Mouse (Mus musculus) forebrain, embryonic 14.5 days (tissue): ENCODE measurements around the gene Rnase12. TPM values are rescaled to one million over a fixed set of nuclear protein-coding genes. Genes with fewer than 3 reads are reported as not detected.
A peak's percentile ranks its signal among the peaks of the same experiment; 100 is the strongest.
"Not testable (repeated sequence)": the region's sequence is repeated elsewhere in the genome, so short reads cannot be mapped to it uniquely, and the experiment has no call there.

ENCODE experiments used
- ATAC-seq: fragments of 200-750 bp; cut with Nextera tagmentation; 2 replicates; pipeline ENCODE4 v1.8.0; 2017; ENCODE audit warnings: mild to moderate bottlenecking, moderate library complexity
- DNase-seq: peaks from one replicate; pipeline ENCODE4 v3.0.0-alpha.2; 2015; ENCODE audit warnings: low spot score
- H3K27ac ChIP-seq: fragments of 300-500 bp; sonication (generic); 2 replicates; pipeline ENCODE4 v1.5.1; 2014; ENCODE audit warnings: low read depth, mild to moderate bottlenecking, control low read depth, low read length, moderate library complexity
- H3K27me3 ChIP-seq: fragments of 300-500 bp; sonication (generic); replicated peaks from 2 replicates; pipeline ENCODE4 v1.6.1; 2014; ENCODE audit warnings: low read length, control low read depth, mixed read lengths; ENCODE audit not compliant: control insufficient read depth, insufficient read depth
- H3K36me3 ChIP-seq: fragments of 300-500 bp; sonication (generic); 2 replicates; pipeline ENCODE4 v1.6.1; 2014; ENCODE audit warnings: low read length, control low read depth; ENCODE audit not compliant: control insufficient read depth, insufficient read depth
- H3K4me1 ChIP-seq: fragments of 300-500 bp; sonication (generic); 2 replicates; pipeline ENCODE4 v1.6.1; 2014; ENCODE audit warnings: antibody characterized with exemption, low read length, control low read depth; ENCODE audit not compliant: control insufficient read depth, insufficient read depth
- H3K4me2 ChIP-seq: fragments of 300-500 bp; sonication (generic); 2 replicates; pipeline ENCODE4 v1.6.1; 2014; ENCODE audit warnings: mild to moderate bottlenecking, control low read depth, low read length
- H3K4me3 ChIP-seq: fragments of 300-500 bp; sonication (generic); 2 replicates; pipeline ENCODE4 v1.5.1; 2014; ENCODE audit warnings: low read depth, low read length, control low read depth
- H3K9ac ChIP-seq: fragments of 300-500 bp; sonication (generic); 2 replicates; pipeline ENCODE4 v1.6.1; 2014; ENCODE audit warnings: mild to moderate bottlenecking, low read length, control low read depth, moderate library complexity
- H3K9me3 ChIP-seq: fragments of 300-500 bp; sonication (generic); replicated peaks from 2 replicates; pipeline ENCODE4 v1.6.1; 2016; ENCODE audit warnings: low read length, control low read depth, mixed read lengths; ENCODE audit not compliant: control insufficient read depth
- WGBS: fragments of 180-500 bp; shearing (Covaris S2); extraction: QIAGEN DNeasy Blood & Tissue Kit; methylation state at CpG from one replicate; pipeline ENCODE4 v1.1.7; 2014; 5-methylcytosine and 5-hydroxymethylcytosine counted together
- polyA plus RNA-seq: library from polyadenylated mRNA; unstranded; fragments of >200 nt; fragmentation: Nextera tagmentation; extraction: Ambion mirVana; gene quantifications from 2 replicates; pipeline ENCODE4 v1.2.1, GENCODE M21; 2014

Gene Rnase12
- not detected in 2 replicates for polyA plus RNA-seq

GRCm38 (mm10) chr14:51057401-51057831, at the start of gene Rnase12:
Rnase12 (minus strand) TSS chr14:51057661.
- no peak within 1 kb of the TSS for H3K9ac ChIP-seq
- DNase-seq (no peak), ATAC-seq (no peak)
- no peak within 1 kb of the TSS for H3K4me3 ChIP-seq
- peaks cover 5% of the 10 kb centered on the region; the same call in 1 of the 2 replicates for H3K4me1 ChIP-seq
- H3K27me3 ChIP-seq = no peaks in the 10 kb centered on the region
- WGBS = 69% methylated on average over 9 of the region's 9 CpGs
- no peak within 1 kb of the TSS for H3K4me2 ChIP-seq
- H3K9me3 ChIP-seq = no peaks in the 10 kb centered on the region
- no peak within 1 kb of the TSS for H3K27ac ChIP-seq
- H3K36me3 ChIP-seq = no peaks in the 10 kb centered on the region

GRCm38 (mm10) chr14:51106449-51106967, 49.0 kb upstream of the Rnase12 start:
- no peak overlapping the region for H3K4me3 ChIP-seq
- no peak for DNase-seq
- no peak overlapping the region for H3K9ac ChIP-seq
- ATAC-seq = no peak
- H3K4me1 ChIP-seq = no peaks in the 10 kb centered on the region
- H3K9me3 ChIP-seq = no peaks in the 10 kb centered on the region
- H3K27me3 ChIP-seq = no peaks in the 10 kb centered on the region
- no peak overlapping the region for H3K27ac ChIP-seq
- H3K36me3 ChIP-seq = no peaks in the 10 kb centered on the region
- no peak overlapping the region for H3K4me2 ChIP-seq

GRCm38 (mm10) chr14:51104366-51104765, 46.9 kb upstream of the Rnase12 start:
- H3K36me3 ChIP-seq = no peaks in the 10 kb centered on the region
- WGBS = 79% methylated on average over 2 of the region's 2 CpGs
- DNase-seq (no peak), ATAC-seq (no peak)
- H3K9me3 ChIP-seq = no peaks in the 10 kb centered on the region
- H3K4me2 ChIP-seq = no peak overlapping the region
- H3K27ac ChIP-seq = no peak overlapping the region
- H3K4me1 ChIP-seq = no peaks in the 10 kb centered on the region
- no peak overlapping the region for H3K4me3 ChIP-seq
- H3K27me3 ChIP-seq = no peaks in the 10 kb centered on the region
- no peak overlapping the region for H3K9ac ChIP-seq

GRCm38 (mm10) chr14:51103217-51103616, 45.8 kb upstream of the Rnase12 start:
- H3K9me3 ChIP-seq = no peaks in the 10 kb centered on the region
- H3K27ac ChIP-seq = no peak overlapping the region
- H3K4me1 ChIP-seq = no peaks in the 10 kb centered on the region
- ATAC-seq (peak; percentile 63), DNase-seq (peak; percentile 75)
- H3K36me3 ChIP-seq = no peaks in the 10 kb centered on the region
- WGBS = 48% methylated on average over 3 of the region's 3 CpGs
- no peak overlapping the region for H3K9ac ChIP-seq
- H3K4me2 ChIP-seq = no peak overlapping the region
- H3K27me3 ChIP-seq = no peaks in the 10 kb centered on the region
- no peak overlapping the region for H3K4me3 ChIP-seq

- H3K9ac ChIP-seq = no peak overlapping the region
- H3K27ac ChIP-seq = no peak overlapping the region
- H3K36me3 ChIP-seq = no peaks in the 10 kb centered on the region
- H3K4me1 ChIP-seq = no peaks in the 10 kb centered on the region
- no peaks in the 10 kb centered on the region for H3K27me3 ChIP-seq
- 75% methylated on average over 9 of the region's 9 CpGs for WGBS
- H3K4me3 ChIP-seq = no peak overlapping the region
- no peaks in the 10 kb centered on the region for H3K9me3 ChIP-seq
- H3K4me2 ChIP-seq = no peak overlapping the region
- DNase-seq (no peak), ATAC-seq (no peak)
Measured at GRCm38 (mm10) chr14:51101284-51101683, 43.8 kb upstream of the Rnase12 start.

GRCm38 (mm10) chr14:51098921-51099320, 41.5 kb upstream of the Rnase12 start:
- no peak overlapping the region for H3K4me2 ChIP-seq
- no peaks in the 10 kb centered on the region for H3K36me3 ChIP-seq
- H3K4me3 ChIP-seq = no peak overlapping the region
- H3K9me3 ChIP-seq = no peaks in the 10 kb centered on the region
- no peak overlapping the region for H3K9ac ChIP-seq
- H3K4me1 ChIP-seq = no peaks in the 10 kb centered on the region
- 96% methylated on average over 11 of the region's 11 CpGs for WGBS
- H3K27me3 ChIP-seq = no peaks in the 10 kb centered on the region
- DNase-seq (no peak), ATAC-seq (no peak)
- no peak overlapping the region for H3K27ac ChIP-seq

GRCm38 (mm10) chr14:51098300-51098699, 40.8 kb upstream of the Rnase12 start:
- H3K9ac ChIP-seq, H3K4me3 ChIP-seq, H3K4me2 ChIP-seq, H3K27me3 ChIP-seq, H3K9me3 ChIP-seq, H3K27ac ChIP-seq, H3K4me1 ChIP-seq, H3K36me3 ChIP-seq: not testable (repeated sequence)
- DNase-seq = peak; percentile 61
- 21% methylated on average over 1 of the region's 1 CpGs for WGBS
- ATAC-seq = peak; percentile 65; the same call in 1 of the 2 replicates

- Histone ChIP-seq H3K4me2 (no peak overlapping the region), H3K9me3 (no peaks in the 10 kb centered on the region), H3K4me1 (no peaks in the 10 kb centered on the region), H3K9ac (no peak overlapping the region), H3K4me3 (no peak overlapping the region), H3K27me3 (no peaks in the 10 kb centered on the region), H3K27ac (no peak overlapping the region), H3K36me3 (no peaks in the 10 kb centered on the region)
- ATAC-seq = no peak
- WGBS = 79% methylated on average over 9 of the region's 9 CpGs
- DNase-seq = no peak
Measured at GRCm38 (mm10) chr14:51095736-51096524, 38.5 kb upstream of the Rnase12 start.

GRCm38 (mm10) chr14:51094921-51095320, 37.5 kb upstream of the Rnase12 start:
- Histone ChIP-seq H3K27me3 (no peaks in the 10 kb centered on the region), H3K27ac (no peak overlapping the region), H3K4me3 (no peak overlapping the region), H3K4me1 (no peaks in the 10 kb centered on the region), H3K9me3 (no peaks in the 10 kb centered on the region), H3K36me3 (no peaks in the 10 kb centered on the region), H3K9ac (no peak overlapping the region), H3K4me2 (no peak overlapping the region)
- 65% methylated on average over 9 of the region's 9 CpGs for WGBS
- no peak for ATAC-seq
- no peak for DNase-seq
